Mouse (Mus musculus) right cerebral cortex, postnatal 4 days (tissue): Measurements from ENCODE around the gene St7l.
A peak's percentile ranks its signal among the peaks of the same experiment; 100 is the strongest.

Source experiments
- DNase-seq: peaks from one replicate; pipeline ENCODE4 v3.0.0-alpha.2; 2022

St7l gene

GRCm38 (mm10) chr3:104905389-104905788 lies 41.6 kb downstream of the St7l start:
- no peak for DNase-seq

GRCm38 (mm10) chr3:104906007-104906406 lies 42.2 kb downstream of the St7l start:
- no peak for DNase-seq

GRCm38 (mm10) chr3:104909195-104909594 lies 45.4 kb downstream of the St7l start:
- DNase-seq, result no peak

GRCm38 (mm10) chr3:104914986-104915385 lies 51.2 kb downstream of the St7l start:
- no peak for DNase-seq

- DNase-seq, result no peak
These were observed 65.6 kb downstream of the St7l start for GRCm38 (mm10) chr3:104929385-104929784.

- no peak for DNase-seq
These were observed 74.0 kb downstream of the St7l start for GRCm38 (mm10) chr3:104937728-104938305.

- no peak for DNase-seq
These were observed 74.5 kb downstream of the St7l start for GRCm38 (mm10) chr3:104938327-104938726.

- no peak for DNase-seq
These were observed 76.9 kb downstream of the St7l start for GRCm38 (mm10) chr3:104940691-104941090.

GRCm38 (mm10) chr3:104942682-104943081 lies 78.9 kb downstream of the St7l start:
- no peak for DNase-seq

- DNase-seq, result no peak
These were observed 79.5 kb downstream of the St7l start for GRCm38 (mm10) chr3:104943333-104943732.

GRCm38 (mm10) chr3:104944894-104945293 lies 81.1 kb downstream of the St7l start:
- DNase-seq, result no peak

- no peak for DNase-seq
These were observed 87.1 kb downstream of the St7l start for GRCm38 (mm10) chr3:104950926-104951325.

- DNase-seq, result no peak
These were observed 89.3 kb downstream of the St7l start for GRCm38 (mm10) chr3:104952891-104953670.

- DNase-seq, result no peak
These were observed 90.3 kb downstream of the St7l start for GRCm38 (mm10) chr3:104954137-104954536.

GRCm38 (mm10) chr3:104954551-104954950 lies 90.7 kb downstream of the St7l start:
- DNase-seq, result no peak

GRCm38 (mm10) chr3:104956131-104956581 lies 92.4 kb downstream of the St7l start:
- DNase-seq, result no peak

- DNase-seq, result no peak
These were observed 96.5 kb downstream of the St7l start for GRCm38 (mm10) chr3:104960026-104961000.

GRCm38 (mm10) chr3:104961066-104962059 lies 97.6 kb downstream of the St7l start, which contains the start of gene Wnt2b:
Gene Wnt2b (minus strand): TSS chr3:104961921.
- DNase-seq, result peak; percentile 37

GRCm38 (mm10) chr3:104962141-104962611 lies 98.4 kb downstream of the St7l start:
- no peak for DNase-seq

GRCm38 (mm10) chr3:104962866-104963265 lies 99.1 kb downstream of the St7l start:
- no peak for DNase-seq
